Mouse (Mus musculus): ENCODE data around the gene Thsd4. TPM values are rescaled to one million over a fixed set of nuclear protein-coding genes. Genes with fewer than 3 reads are reported as not detected.

Thsd4 gene
- total and polyA plus RNA-seq, 2 experiments = 0.70 to 0.92 TPM

DNA sequence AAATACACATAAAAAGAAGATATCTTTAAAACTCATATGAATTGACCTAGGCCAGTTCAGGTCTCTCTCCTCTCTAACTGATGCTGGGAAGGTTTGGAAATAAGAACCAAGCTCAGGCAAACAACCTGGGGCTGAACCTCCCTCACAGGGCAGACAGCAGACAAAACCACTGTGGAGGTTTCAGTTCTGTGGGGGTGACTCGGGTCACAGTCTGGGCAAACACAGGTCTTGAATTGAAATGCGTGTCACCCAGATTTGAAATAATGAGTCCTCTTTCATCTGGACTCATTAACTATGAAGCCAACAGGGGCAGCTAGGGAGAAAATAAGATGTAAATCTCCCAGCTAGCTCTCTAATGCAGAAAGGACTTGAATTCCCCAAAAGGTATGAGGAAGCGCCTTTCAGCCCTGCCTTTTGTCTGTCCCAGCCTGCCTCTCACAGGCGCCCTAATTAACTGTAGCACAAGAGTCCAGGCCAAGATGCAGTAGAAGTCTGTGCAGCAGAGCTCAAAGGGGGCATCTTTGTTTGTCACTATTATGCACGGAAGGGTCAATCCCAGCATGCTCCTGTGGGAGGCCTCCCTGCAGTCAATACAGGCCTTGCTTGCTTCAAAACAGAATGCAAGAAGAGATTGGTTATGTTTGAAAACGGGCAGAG, 297.7 kb downstream of the Thsd4 start:
- Histone ChIP-seq H3K27me3 (ENCODE audit: control insufficient read depth, insufficient read depth, low read length) (no peaks in the 10 kb centered on the region), H3K79me2 (ENCODE audit: control insufficient read depth, insufficient read depth, low read length) (no peaks in the 10 kb centered on the region), H3K4me1 (ENCODE audit: control insufficient read depth, insufficient read depth, low read length) (no peaks in the 10 kb centered on the region), H3K9ac (ENCODE audit: low read depth, low read length) (no peak overlapping the region), H3K4me3 (ENCODE audit: insufficient read depth, low read depth, low read length) (no peak overlapping the region), H3K36me3 (ENCODE audit: control insufficient read depth, insufficient read depth, low read length) (no peaks in the 10 kb centered on the region), H3K27ac (replicated peaks; ENCODE audit: insufficient read depth, low read depth, low read length) (no peak overlapping the region)
- TF ChIP-seq CTCF (IDR thresholded peaks at IDR 0.05; ENCODE audit: low read depth, low read length) = no peak
- DNase-seq (ENCODE audit: extremely low read depth, low read depth, low spot score) = no peak
- whole genome bisulfite sequencing = 73% methylated on average over 6 of the region's 6 CpGs

DNA sequence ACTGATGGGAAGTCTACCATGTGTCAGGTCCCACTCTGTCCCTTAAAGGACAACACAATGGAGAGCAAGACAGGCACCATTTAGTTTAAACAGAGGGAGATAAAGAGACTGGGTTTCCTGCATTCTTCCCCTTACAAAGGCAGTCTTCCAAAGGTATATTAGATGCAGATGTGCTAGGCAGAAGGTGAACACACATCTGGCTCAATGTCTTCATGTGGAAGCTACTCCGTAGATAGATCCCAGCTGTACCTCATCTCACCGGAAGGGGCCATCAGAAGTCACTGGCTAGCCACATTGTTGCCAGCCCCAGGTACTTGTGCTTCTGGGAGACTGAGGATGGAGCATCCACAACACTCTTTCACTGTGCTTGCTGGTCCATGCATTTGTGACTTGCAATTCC, 301.4 kb downstream of the Thsd4 start:
- no peak for TF ChIP-seq CTCF (IDR thresholded peaks at IDR 0.05; ENCODE audit: low read depth, low read length)
- TF ChIP-seq POLR2A (IDR thresholded peaks at IDR 0.05; ENCODE audit: extremely low read depth, insufficient read depth, low read length) = no peak
- H3K9ac ChIP-seq (ENCODE audit: low read depth, low read length) = no peak overlapping the region
- H3K27ac ChIP-seq (replicated peaks; ENCODE audit: insufficient read depth, low read depth, low read length) = no peak overlapping the region
- DNase-seq (ENCODE audit: extremely low read depth, low read depth, low spot score) = no peak
- 96% methylated on average over 2 of the region's 2 CpGs for WGBS
- no peaks in the 10 kb centered on the region for H3K4me1 ChIP-seq (ENCODE audit: control insufficient read depth, insufficient read depth, low read length)
- no peaks in the 10 kb centered on the region for H3K27me3 ChIP-seq (ENCODE audit: control insufficient read depth, insufficient read depth, low read length)
- no peaks in the 10 kb centered on the region for H3K36me3 ChIP-seq (ENCODE audit: control insufficient read depth, insufficient read depth, low read length)
- H3K4me3 ChIP-seq (ENCODE audit: insufficient read depth, low read depth, low read length) = no peak overlapping the region
- H3K79me2 ChIP-seq (ENCODE audit: control insufficient read depth, insufficient read depth, low read length) = no peaks in the 10 kb centered on the region

- 61% methylated on average over 6 of the region's 6 CpGs for WGBS
- Histone ChIP-seq H3K9ac (ENCODE audit: low read depth, low read length) (no peak overlapping the region), H3K79me2 (ENCODE audit: control insufficient read depth, insufficient read depth, low read length) (no peaks in the 10 kb centered on the region), H3K4me1 (ENCODE audit: control insufficient read depth, insufficient read depth, low read length) (no peaks in the 10 kb centered on the region), H3K27ac (replicated peaks; ENCODE audit: insufficient read depth, low read depth, low read length) (no peak overlapping the region), H3K27me3 (ENCODE audit: control insufficient read depth, insufficient read depth, low read length) (no peaks in the 10 kb centered on the region), H3K4me3 (ENCODE audit: insufficient read depth, low read depth, low read length) (no peak overlapping the region), H3K36me3 (ENCODE audit: control insufficient read depth, insufficient read depth, low read length) (no peaks in the 10 kb centered on the region)
- TF ChIP-seq POLR2A (IDR thresholded peaks at IDR 0.05; ENCODE audit: extremely low read depth, insufficient read depth, low read length) (no peak), CTCF (IDR thresholded peaks at IDR 0.05; ENCODE audit: low read depth, low read length) (no peak)
- DNase-seq (ENCODE audit: extremely low read depth, low read depth, low spot score) = no peak
Measured at GRCm38 (mm10) chr9:60218396-60218795, 303.4 kb downstream of the Thsd4 start.

DNA sequence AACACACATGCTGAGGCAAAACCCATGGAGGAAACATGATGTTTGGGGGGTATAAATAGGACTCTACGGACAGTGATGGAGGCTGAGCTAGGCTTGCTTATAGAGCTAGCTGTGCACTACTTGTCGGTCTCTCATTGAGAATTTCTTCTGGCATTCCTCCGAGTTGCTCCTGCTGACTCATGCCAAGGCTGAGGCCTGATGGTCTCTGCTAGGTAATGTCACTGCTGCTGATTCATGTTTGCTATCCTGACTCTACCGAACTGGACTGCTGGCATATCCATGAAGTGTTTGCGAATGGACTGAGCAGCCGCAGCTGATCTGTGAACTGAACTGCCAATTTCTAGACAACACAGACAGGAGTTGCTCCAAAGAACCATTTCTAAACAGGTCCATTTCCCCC, 305.8 kb downstream of the Thsd4 start:
- H3K27me3 ChIP-seq (ENCODE audit: control insufficient read depth, insufficient read depth, low read length) = no peaks in the 10 kb centered on the region
- WGBS = 88% methylated on average over 6 of the region's 6 CpGs
- no peak for DNase-seq (ENCODE audit: extremely low read depth, low read depth, low spot score)
- no peak overlapping the region for H3K4me3 ChIP-seq (ENCODE audit: insufficient read depth, low read depth, low read length)
- H3K4me1 ChIP-seq (ENCODE audit: control insufficient read depth, insufficient read depth, low read length) = no peaks in the 10 kb centered on the region
- H3K36me3 ChIP-seq (ENCODE audit: control insufficient read depth, insufficient read depth, low read length) = no peaks in the 10 kb centered on the region
- no peaks in the 10 kb centered on the region for H3K79me2 ChIP-seq (ENCODE audit: control insufficient read depth, insufficient read depth, low read length)
- TF ChIP-seq CTCF (IDR thresholded peaks at IDR 0.05; ENCODE audit: low read depth, low read length) (no peak), POLR2A (IDR thresholded peaks at IDR 0.05; ENCODE audit: extremely low read depth, insufficient read depth, low read length) (no peak)
- no peak overlapping the region for H3K9ac ChIP-seq (ENCODE audit: low read depth, low read length)
- H3K27ac ChIP-seq (replicated peaks; ENCODE audit: insufficient read depth, low read depth, low read length) = no peak overlapping the region

DNA sequence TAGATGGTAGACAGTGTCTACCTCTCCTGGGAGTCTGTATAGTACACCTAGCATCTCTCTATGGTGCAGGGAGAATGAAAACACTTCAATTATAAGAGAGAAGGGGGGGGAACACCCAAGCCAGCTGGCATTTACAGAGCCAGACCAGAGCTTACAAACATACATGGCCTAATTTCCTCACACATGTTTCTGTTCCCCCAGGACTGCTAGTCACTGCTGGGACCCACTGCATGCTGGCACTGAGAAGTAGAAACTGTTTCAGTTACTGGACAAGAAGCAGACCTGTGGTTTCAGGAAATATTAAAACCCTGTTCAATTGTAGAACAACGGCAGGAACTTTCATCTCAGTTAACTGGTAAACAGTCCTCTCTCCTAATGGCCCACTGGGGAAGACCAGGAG, 308.7 kb downstream of the Thsd4 start:
- TF ChIP-seq POLR2A (IDR thresholded peaks at IDR 0.05; ENCODE audit: extremely low read depth, insufficient read depth, low read length) = no peak
- no peak for TF ChIP-seq CTCF (IDR thresholded peaks at IDR 0.05; ENCODE audit: low read depth, low read length)
- Histone ChIP-seq H3K36me3 (ENCODE audit: control insufficient read depth, insufficient read depth, low read length) (no peaks in the 10 kb centered on the region), H3K4me1 (ENCODE audit: control insufficient read depth, insufficient read depth, low read length) (no peaks in the 10 kb centered on the region), H3K9ac (ENCODE audit: low read depth, low read length) (no peak overlapping the region), H3K27ac (replicated peaks; ENCODE audit: insufficient read depth, low read depth, low read length) (no peak overlapping the region), H3K4me3 (ENCODE audit: insufficient read depth, low read depth, low read length) (no peak overlapping the region), H3K79me2 (ENCODE audit: control insufficient read depth, insufficient read depth, low read length) (no peaks in the 10 kb centered on the region), H3K27me3 (ENCODE audit: control insufficient read depth, insufficient read depth, low read length) (no peaks in the 10 kb centered on the region)
- 70% methylated on average over 1 of the region's 1 CpGs for WGBS
- DNase-seq (ENCODE audit: extremely low read depth, low read depth, low spot score) = no peak

- WGBS = 98% methylated on average over 1 of the region's 1 CpGs
- no peak for TF ChIP-seq CTCF (IDR thresholded peaks at IDR 0.05; ENCODE audit: low read depth, low read length)
- no peak for TF ChIP-seq POLR2A (IDR thresholded peaks at IDR 0.05; ENCODE audit: extremely low read depth, insufficient read depth, low read length)
- H3K79me2 ChIP-seq (ENCODE audit: control insufficient read depth, insufficient read depth, low read length) = no peaks in the 10 kb centered on the region
- no peak overlapping the region for H3K9ac ChIP-seq (ENCODE audit: low read depth, low read length)
- no peaks in the 10 kb centered on the region for H3K4me1 ChIP-seq (ENCODE audit: control insufficient read depth, insufficient read depth, low read length)
- H3K4me3 ChIP-seq (ENCODE audit: insufficient read depth, low read depth, low read length) = no peak overlapping the region
- DNase-seq (ENCODE audit: extremely low read depth, low read depth, low spot score) = no peak
- H3K27ac ChIP-seq (replicated peaks; ENCODE audit: insufficient read depth, low read depth, low read length) = no peak overlapping the region
- H3K27me3 ChIP-seq (ENCODE audit: control insufficient read depth, insufficient read depth, low read length) = no peaks in the 10 kb centered on the region
- no peaks in the 10 kb centered on the region for H3K36me3 ChIP-seq (ENCODE audit: control insufficient read depth, insufficient read depth, low read length)
Measured at GRCm38 (mm10) chr9:60208843-60209242, 313.0 kb downstream of the Thsd4 start.
